Mouse (Mus musculus): Measurements from ENCODE around the gene Zfx. TPM values are rescaled to one million over a fixed set of nuclear protein-coding genes. Genes with fewer than 3 reads are reported as not detected.

Zfx gene
- 30.0 and 32.4 TPM in 2 replicates for polyA plus RNA-seq (2015; fragmentation: Nextera tagmentation; extraction: Ambion mirVana)

GRCm38 (mm10) chrX:94123059-94123839, at the start of gene Zfx:
TSS of gene Zfx (minus strand) at chrX:94123702.
- Histone ChIP-seq H3K36me3 (no peaks in the 10 kb centered on the region), H3K27me3 (peaks cover 55% of the 10 kb centered on the region), H3K9ac (peak within 1 kb of the TSS; percentile 80), H3K4me1 (peaks cover 4% of the 10 kb centered on the region; the same call in 1 of the 2 replicates), H3K27ac (peak within 1 kb of the TSS; percentile 99), H3K4me3 (replicated peaks) (peak within 1 kb of the TSS; percentile 62), H3K4me2 (peak within 1 kb of the TSS; percentile 63), H3K9me3 (replicated peaks) (no peaks in the 10 kb centered on the region)
- peak; percentile 88 for ATAC-seq (replicated peaks; ENCODE audit: low FRiP score)
- 13% methylated on average over 48 of the region's 82 CpGs for WGBS

- no peaks in the 10 kb centered on the region for H3K9me3 ChIP-seq (replicated peaks)
- ATAC-seq (replicated peaks; ENCODE audit: low FRiP score), result no peak
- H3K9ac ChIP-seq, result no peak overlapping the region
- peaks cover 54% of the 10 kb centered on the region for H3K27me3 ChIP-seq
- H3K4me3 ChIP-seq (replicated peaks), result no peak overlapping the region
- H3K4me1 ChIP-seq, result no peaks in the 10 kb centered on the region
- no peaks in the 10 kb centered on the region for H3K36me3 ChIP-seq
- H3K27ac ChIP-seq, result no peak overlapping the region
- 78% methylated on average over 6 of the region's 6 CpGs for WGBS
- H3K4me2 ChIP-seq, result no peak overlapping the region
Measured at GRCm38 (mm10) chrX:94169348-94169747, 45.8 kb upstream of the Zfx start.

- no peaks in the 10 kb centered on the region for H3K36me3 ChIP-seq
- H3K4me3 ChIP-seq (replicated peaks), result no peak overlapping the region
- WGBS, result 47% methylated on average over 11 of the region's 11 CpGs
Measured at GRCm38 (mm10) chrX:94152251-94152830, 28.8 kb upstream of the Zfx start.

GRCm38 (mm10) chrX:94150471-94150870, 27.0 kb upstream of the Zfx start:
- H3K27me3 ChIP-seq, result peaks cover 76% of the 10 kb centered on the region
- no peaks in the 10 kb centered on the region for H3K9me3 ChIP-seq (replicated peaks)
- H3K27ac ChIP-seq, result no peak overlapping the region
- no peak overlapping the region for H3K9ac ChIP-seq
- no peak for ATAC-seq (replicated peaks; ENCODE audit: low FRiP score)
- H3K4me3 ChIP-seq (replicated peaks), result no peak overlapping the region
- no peaks in the 10 kb centered on the region for H3K4me1 ChIP-seq
- H3K4me2 ChIP-seq, result no peak overlapping the region
- no peaks in the 10 kb centered on the region for H3K36me3 ChIP-seq
- WGBS, result 87% methylated on average over 19 of the region's 19 CpGs

More at GRCm38 (mm10) chrX:94152251-94152830, 28.8 kb upstream of the Zfx start:
- H3K27ac ChIP-seq, result no peak overlapping the region
- H3K27me3 ChIP-seq, result peaks cover 76% of the 10 kb centered on the region
- H3K4me2 ChIP-seq, result no peak overlapping the region
- ATAC-seq (replicated peaks; ENCODE audit: low FRiP score), result no peak
- no peaks in the 10 kb centered on the region for H3K9me3 ChIP-seq (replicated peaks)
- no peak overlapping the region for H3K9ac ChIP-seq
- no peaks in the 10 kb centered on the region for H3K4me1 ChIP-seq

GRCm38 (mm10) chrX:94142004-94142771, 18.7 kb upstream of the Zfx start:
- no peak for ATAC-seq (replicated peaks; ENCODE audit: low FRiP score)
- Histone ChIP-seq H3K4me1 (no peaks in the 10 kb centered on the region), H3K27ac (no peak overlapping the region), H3K27me3 (peaks cover 73% of the 10 kb centered on the region), H3K4me3 (replicated peaks) (no peak overlapping the region), H3K9ac (no peak overlapping the region), H3K4me2 (no peak overlapping the region), H3K36me3 (no peaks in the 10 kb centered on the region), H3K9me3 (replicated peaks) (no peaks in the 10 kb centered on the region)
- WGBS, result 62% methylated on average over 7 of the region's 7 CpGs

GRCm38 (mm10) chrX:94140080-94140479, 16.6 kb upstream of the Zfx start:
- H3K27me3 ChIP-seq, result peaks cover 72% of the 10 kb centered on the region
- no peaks in the 10 kb centered on the region for H3K36me3 ChIP-seq
- 80% methylated on average over 1 of the region's 1 CpGs for WGBS
- H3K9me3 ChIP-seq (replicated peaks), result no peaks in the 10 kb centered on the region
- no peak overlapping the region for H3K4me2 ChIP-seq
- H3K4me1 ChIP-seq, result no peaks in the 10 kb centered on the region
- no peak overlapping the region for H3K27ac ChIP-seq
- ATAC-seq (replicated peaks; ENCODE audit: low FRiP score), result no peak
- H3K4me3 ChIP-seq (replicated peaks), result no peak overlapping the region
- no peak overlapping the region for H3K9ac ChIP-seq

- Histone ChIP-seq H3K4me2 (no peak overlapping the region), H3K27ac (no peak overlapping the region), H3K9me3 (replicated peaks) (no peaks in the 10 kb centered on the region), H3K9ac (no peak overlapping the region), H3K36me3 (no peaks in the 10 kb centered on the region), H3K4me1 (no peaks in the 10 kb centered on the region), H3K4me3 (replicated peaks) (no peak overlapping the region), H3K27me3 (peaks cover 72% of the 10 kb centered on the region)
- ATAC-seq (replicated peaks; ENCODE audit: low FRiP score), result no peak
- WGBS, result 94% methylated on average over 1 of the region's 1 CpGs
Measured at GRCm38 (mm10) chrX:94138256-94138655, 14.8 kb upstream of the Zfx start.

- H3K27me3 ChIP-seq, result peaks cover 79% of the 10 kb centered on the region
- H3K4me3 ChIP-seq (replicated peaks), result no peak overlapping the region
- no peaks in the 10 kb centered on the region for H3K9me3 ChIP-seq (replicated peaks)
- no peak overlapping the region for H3K4me2 ChIP-seq
- ATAC-seq (replicated peaks; ENCODE audit: low FRiP score), result no peak
- H3K4me1 ChIP-seq, result no peaks in the 10 kb centered on the region
- H3K9ac ChIP-seq, result no peak overlapping the region
- H3K36me3 ChIP-seq, result no peaks in the 10 kb centered on the region
- 68% methylated on average over 4 of the region's 4 CpGs for WGBS
- H3K27ac ChIP-seq, result no peak overlapping the region
Measured at GRCm38 (mm10) chrX:94135084-94135483, 11.6 kb upstream of the Zfx start.

GRCm38 (mm10) chrX:94133551-94133950, 10.0 kb upstream of the Zfx start:
- Histone ChIP-seq H3K9ac (no peak overlapping the region), H3K4me2 (no peak overlapping the region), H3K27ac (no peak overlapping the region), H3K9me3 (replicated peaks) (no peaks in the 10 kb centered on the region), H3K36me3 (no peaks in the 10 kb centered on the region), H3K27me3 (peaks cover 73% of the 10 kb centered on the region), H3K4me1 (no peaks in the 10 kb centered on the region), H3K4me3 (replicated peaks) (no peak overlapping the region)
- WGBS, result 49% methylated on average over 3 of the region's 3 CpGs
- ATAC-seq (replicated peaks; ENCODE audit: low FRiP score), result no peak

GRCm38 (mm10) chrX:94132239-94132638, 8.7 kb upstream of the Zfx start:
- 74% methylated on average over 3 of the region's 3 CpGs for WGBS
- Histone ChIP-seq H3K27ac (no peak overlapping the region), H3K36me3 (no peaks in the 10 kb centered on the region), H3K4me3 (replicated peaks) (no peak overlapping the region), H3K4me1 (no peaks in the 10 kb centered on the region), H3K9ac (no peak overlapping the region), H3K4me2 (no peak overlapping the region), H3K9me3 (replicated peaks) (no peaks in the 10 kb centered on the region), H3K27me3 (peaks cover 70% of the 10 kb centered on the region)
- ATAC-seq (replicated peaks; ENCODE audit: low FRiP score), result no peak

GRCm38 (mm10) chrX:94129712-94130111, 6.2 kb upstream of the Zfx start:
- no peak overlapping the region for H3K9ac ChIP-seq
- H3K4me1 ChIP-seq, result no peaks in the 10 kb centered on the region
- no peaks in the 10 kb centered on the region for H3K36me3 ChIP-seq
- no peaks in the 10 kb centered on the region for H3K9me3 ChIP-seq (replicated peaks)
- ATAC-seq (replicated peaks; ENCODE audit: low FRiP score), result no peak
- peaks cover 75% of the 10 kb centered on the region for H3K27me3 ChIP-seq
- H3K4me2 ChIP-seq, result no peak overlapping the region
- no peak overlapping the region for H3K27ac ChIP-seq
- 77% methylated on average over 4 of the region's 4 CpGs for WGBS
- H3K4me3 ChIP-seq (replicated peaks), result no peak overlapping the region

- H3K4me1 ChIP-seq, result no peaks in the 10 kb centered on the region
- no peaks in the 10 kb centered on the region for H3K36me3 ChIP-seq
- no peak overlapping the region for H3K9ac ChIP-seq
- no peak for ATAC-seq (replicated peaks; ENCODE audit: low FRiP score)
- 81% methylated on average over 2 of the region's 2 CpGs for WGBS
- H3K27me3 ChIP-seq, result peaks cover 60% of the 10 kb centered on the region
- H3K4me3 ChIP-seq (replicated peaks), result no peak overlapping the region
- H3K9me3 ChIP-seq (replicated peaks), result no peaks in the 10 kb centered on the region
- no peak overlapping the region for H3K27ac ChIP-seq
- H3K4me2 ChIP-seq, result no peak overlapping the region
Measured at GRCm38 (mm10) chrX:94125950-94126349, 2.4 kb upstream of the Zfx start.

Data from kidney, embryonic 15.5 days (tissue).